Mouse (Mus musculus): ENCODE results near the gene Tmem178.

DNA sequence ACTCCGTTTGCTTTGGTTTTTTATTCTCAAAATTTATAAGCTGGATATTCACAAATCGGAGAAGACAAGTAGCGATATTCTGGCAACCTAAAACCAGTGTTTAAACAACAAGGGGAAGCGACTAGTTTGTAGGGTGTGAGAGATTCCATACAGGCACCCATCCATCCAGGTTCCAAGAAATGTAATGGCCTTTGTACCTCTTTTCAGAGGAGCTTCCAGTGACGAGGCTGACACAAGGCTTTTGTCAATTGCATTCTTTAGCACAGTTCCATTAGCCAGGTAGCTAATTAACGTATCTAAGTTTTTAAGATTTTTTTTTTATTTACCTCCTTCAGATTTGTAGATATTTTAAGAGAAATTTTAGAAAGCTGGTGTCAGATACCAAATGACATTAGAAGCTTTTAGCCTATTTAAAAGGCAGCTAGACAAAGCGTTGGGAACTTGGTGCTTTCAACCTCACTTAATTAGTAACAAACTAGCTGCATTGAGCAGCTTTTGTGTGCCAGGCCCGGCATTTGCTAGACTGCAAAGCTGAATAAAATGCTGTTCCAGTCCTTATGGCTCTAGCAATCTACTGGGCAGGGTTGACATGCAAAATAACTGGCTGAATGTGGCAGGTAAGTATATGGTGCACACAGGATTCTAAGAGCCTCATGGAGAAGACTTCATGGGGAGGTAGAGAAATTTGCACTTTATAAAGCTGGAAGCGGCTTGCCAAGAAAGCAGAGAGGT is 46.6 kb upstream of the Tmem178 start:
- TF ChIP-seq POLR2A (IDR thresholded peaks at IDR 0.05; ENCODE audit: extremely low read depth, insufficient read depth, low read length) (no peak), CTCF (IDR thresholded peaks at IDR 0.05; ENCODE audit: low read depth, low read length) (no peak)
